Mouse (Mus musculus) frontal cortex, postnatal 25 days (tissue): ENCODE data around the gene Plekha6.
A peak's percentile ranks its signal among the peaks of the same experiment; 100 is the strongest.

Experiments used
- DNase-seq, 2 experiments: peaks; one replicate each; pipeline ENCODE4 v3.0.0; 2022; ENCODE audit warnings: low spot score in 2 of 2

Gene Plekha6

GRCm38 (mm10) chr1:133146014-133147009 lies 17.7 kb upstream of the Plekha6 start:
- no peak for DNase-seq

DNA sequence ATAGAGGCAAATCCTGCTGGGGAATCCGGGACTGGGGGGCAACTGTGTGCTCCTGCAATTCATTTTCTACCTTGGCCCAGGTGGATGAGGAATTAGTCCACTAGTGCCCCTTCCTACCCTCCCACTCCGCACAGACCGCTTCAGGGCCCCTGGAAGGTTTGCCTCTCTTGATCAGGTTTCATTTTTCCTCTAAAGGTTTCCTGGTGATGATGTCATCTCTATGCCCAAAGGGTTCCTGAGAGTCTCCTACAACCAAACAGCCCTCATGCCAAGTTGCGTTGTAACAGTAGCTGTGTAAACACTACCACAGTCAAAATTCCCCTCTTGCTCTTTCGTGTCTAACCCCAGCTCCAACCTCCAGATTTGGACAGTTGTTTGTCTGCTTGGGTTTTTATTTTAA lies 16.7 kb upstream of the Plekha6 start:
- no peak for DNase-seq

GRCm38 (mm10) chr1:133148122-133148521 lies 15.9 kb upstream of the Plekha6 start:
- no peak for DNase-seq

DNA sequence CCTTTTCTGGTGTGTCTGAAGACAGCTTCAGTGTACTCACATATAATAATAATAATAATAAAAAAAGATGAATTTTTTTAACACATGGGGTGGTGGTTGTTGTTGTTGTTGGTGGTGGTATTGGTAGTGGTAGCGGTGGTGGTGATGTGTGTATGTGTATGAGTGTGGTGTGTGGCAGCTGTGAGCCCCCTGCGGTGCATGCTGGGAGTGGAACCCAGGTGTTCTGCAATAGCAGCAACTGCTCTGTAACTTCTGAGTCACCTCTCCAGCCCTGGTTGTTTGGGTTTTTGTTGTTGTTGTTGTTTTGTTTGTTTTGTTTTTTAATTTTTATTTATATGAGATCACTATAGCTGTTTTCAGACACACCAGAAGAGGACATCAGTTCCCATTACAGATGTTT lies 13.5 kb upstream of the Plekha6 start:
- no peak for DNase-seq

DNA sequence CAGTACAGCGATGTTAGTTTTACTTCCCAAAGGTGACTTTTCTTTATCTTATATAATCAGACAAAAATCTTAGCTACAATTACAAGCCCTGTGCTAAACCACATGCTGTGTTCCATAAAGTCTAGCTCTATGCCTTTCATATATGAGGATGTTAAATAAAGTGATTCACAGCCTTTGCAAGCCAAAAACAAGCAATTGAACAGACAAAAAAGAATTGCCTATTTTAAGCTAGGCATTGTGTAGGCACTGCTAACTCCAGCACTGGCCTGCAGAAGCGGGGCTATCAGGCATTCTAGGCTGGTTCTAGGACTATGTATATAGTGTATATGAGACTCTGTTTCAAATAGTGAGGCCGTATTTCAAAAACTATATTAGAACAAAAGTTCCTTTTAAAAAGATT lies 11.8 kb upstream of the Plekha6 start:
- DNase-seq: no peak

GRCm38 (mm10) chr1:133155270-133155669 lies 8.7 kb upstream of the Plekha6 start:
- DNase-seq: no peak

DNA sequence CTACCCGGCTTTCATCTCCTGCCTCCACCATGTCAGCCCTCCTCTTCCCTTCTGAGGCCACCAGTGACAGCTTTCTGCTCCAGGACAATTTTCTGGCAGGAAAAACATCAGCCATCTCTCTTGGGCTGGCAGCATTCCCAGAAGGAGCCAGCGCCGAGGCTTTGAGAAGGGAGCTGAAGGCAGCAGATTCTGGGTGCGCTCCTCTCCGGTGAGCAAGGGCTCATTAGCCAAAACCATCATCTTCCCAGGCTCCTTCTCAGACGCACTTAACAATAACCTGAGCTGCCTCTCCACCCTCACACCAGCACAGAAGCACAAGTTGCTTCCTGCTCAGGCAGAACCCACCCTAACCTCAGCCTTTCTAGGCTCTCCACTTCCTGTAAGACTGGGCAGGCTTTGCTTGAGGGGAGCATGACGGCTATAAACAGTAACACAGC lies 4.9 kb upstream of the Plekha6 start:
- DNase-seq: peak in 1 of 2 experiments; percentile 45

- DNase-seq: no peak
These were observed 2.5 kb upstream of the Plekha6 start for GRCm38 (mm10) chr1:133161559-133161958.

- DNase-seq: no peak
These were observed 2.0 kb upstream of the Plekha6 start for GRCm38 (mm10) chr1:133162046-133162445.

- DNase-seq: no peak
These were observed 1.0 kb upstream of the Plekha6 start for GRCm38 (mm10) chr1:133162981-133163380.

- no peak for DNase-seq
These were observed 591 bp downstream of the Plekha6 start for GRCm38 (mm10) chr1:133164591-133165011.

- DNase-seq: no peak
These were observed 1.1 kb downstream of the Plekha6 start for GRCm38 (mm10) chr1:133165111-133165510.

DNA sequence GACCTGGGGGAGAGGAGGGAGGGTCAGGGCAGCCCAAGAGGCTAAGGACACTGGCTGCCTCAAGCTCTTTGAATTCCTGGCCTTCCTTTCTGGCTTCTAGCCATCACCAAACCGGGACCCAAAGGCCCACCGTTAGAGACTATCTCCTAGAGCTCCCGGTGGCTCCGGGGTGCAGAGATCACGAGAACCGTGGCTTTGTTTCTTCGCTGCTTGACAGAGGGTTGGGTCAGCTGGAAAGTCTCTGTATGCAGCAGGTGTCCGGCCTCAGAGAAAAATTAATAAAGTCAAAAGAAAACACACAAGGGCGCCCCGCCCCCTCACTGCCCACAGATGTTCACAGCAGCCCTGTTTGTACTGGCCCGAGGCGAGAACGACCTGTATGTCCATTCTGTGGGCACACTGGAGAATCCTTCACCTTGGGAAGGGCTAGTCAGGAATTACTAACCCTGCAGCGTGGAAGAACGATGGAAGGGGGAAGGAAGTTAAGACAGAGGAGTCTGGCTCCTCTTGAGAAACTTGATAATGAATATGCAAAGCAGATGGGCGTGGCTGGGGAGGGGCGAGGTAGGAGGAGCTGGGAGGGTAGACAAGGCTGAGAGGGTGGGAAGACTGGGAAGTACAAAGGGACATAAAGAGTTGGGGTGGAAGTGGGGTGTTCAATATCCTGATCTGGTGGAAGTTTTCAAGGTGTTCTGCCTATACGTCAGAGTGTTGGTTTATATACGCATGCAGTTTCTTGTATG lies 4.5 kb downstream of the Plekha6 start:
- no peak for DNase-seq

DNA sequence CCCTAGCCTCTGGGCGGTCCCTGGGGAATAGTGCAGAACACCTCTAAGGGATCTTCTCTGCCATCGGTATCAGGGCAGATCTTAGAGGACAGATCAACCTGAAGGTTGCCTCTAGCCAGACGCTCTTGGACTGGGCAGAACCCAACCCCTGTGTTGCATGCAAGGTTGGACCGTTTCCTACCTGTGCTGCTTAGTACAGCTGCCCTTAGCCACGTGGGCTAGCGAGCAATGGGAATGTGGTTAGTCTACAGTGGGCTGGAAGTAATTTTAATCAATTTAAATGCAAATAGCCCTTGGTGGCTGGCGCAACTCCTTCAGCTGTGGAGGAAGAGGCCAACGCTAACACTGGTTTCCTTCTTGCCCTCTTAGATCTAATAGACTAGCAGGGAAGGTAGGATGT lies 6.2 kb downstream of the Plekha6 start:
- DNase-seq: no peak

- no peak for DNase-seq
These were observed 7.3 kb downstream of the Plekha6 start for GRCm38 (mm10) chr1:133171357-133171756.

DNA sequence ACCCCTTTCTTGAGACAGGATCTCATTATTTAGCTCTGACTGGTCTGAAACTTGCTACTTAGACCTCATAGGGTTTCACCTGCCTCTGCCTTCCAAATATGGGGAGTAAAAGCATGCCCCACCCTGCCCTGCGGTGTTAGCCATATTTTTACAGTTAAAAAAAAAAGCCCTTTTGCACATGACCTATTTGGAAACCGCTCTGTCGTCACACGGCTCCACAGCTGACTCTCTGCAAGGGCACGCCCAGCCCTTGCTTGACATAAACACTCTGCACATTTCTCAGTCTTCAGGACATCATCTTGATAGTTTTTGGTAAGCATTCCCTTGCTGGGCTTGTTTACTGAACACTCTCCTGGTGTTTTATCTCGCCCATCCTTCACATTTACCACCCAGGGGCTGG lies 11.1 kb downstream of the Plekha6 start:
- DNase-seq: no peak

DNA sequence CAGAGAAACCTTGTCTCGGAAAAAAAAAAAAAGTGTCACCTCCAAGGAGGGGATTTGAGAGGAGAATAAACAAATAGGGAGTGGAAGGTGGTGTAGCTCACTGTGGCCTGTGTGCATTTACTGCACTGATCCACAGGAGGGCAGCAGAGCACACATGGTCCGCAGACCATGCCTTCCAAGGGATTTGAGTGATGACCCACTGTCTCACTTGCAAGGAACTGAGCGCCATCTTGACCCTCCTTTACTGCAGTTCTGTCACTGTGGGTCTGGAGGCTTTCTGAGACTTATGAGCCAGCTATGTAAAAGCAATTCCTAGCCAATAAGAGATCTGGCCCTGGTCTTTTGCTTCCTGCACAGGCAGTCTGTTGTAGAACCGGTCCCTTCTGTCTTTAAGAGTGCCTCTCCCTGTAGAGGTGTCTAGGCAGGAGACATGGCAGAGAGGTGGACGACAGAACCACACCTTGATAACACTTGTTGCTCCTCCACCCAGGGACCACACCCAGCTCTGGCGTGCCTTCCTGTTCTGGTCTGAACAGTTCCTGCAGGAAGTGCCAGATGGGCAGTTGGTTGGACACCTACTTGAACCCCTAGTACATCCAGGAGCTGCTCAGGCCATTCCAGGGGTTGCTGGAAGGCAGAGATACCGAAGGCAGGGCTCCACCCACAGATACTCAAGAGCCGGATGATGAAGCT lies 13.6 kb downstream of the Plekha6 start:
- peak in 1 of 2 experiments; percentile 52 for DNase-seq

- DNase-seq: peak in 1 of 2 experiments; percentile 40
These were observed 14.9 kb downstream of the Plekha6 start for GRCm38 (mm10) chr1:133178732-133179440.

GRCm38 (mm10) chr1:133181072-133182015 lies 17.3 kb downstream of the Plekha6 start:
- DNase-seq: peak; percentile 62 to 65
